Mouse (Mus musculus): ENCODE data around the gene Pom121.
A peak's percentile ranks its signal among the peaks of the same experiment; 100 is the strongest.

DNA sequence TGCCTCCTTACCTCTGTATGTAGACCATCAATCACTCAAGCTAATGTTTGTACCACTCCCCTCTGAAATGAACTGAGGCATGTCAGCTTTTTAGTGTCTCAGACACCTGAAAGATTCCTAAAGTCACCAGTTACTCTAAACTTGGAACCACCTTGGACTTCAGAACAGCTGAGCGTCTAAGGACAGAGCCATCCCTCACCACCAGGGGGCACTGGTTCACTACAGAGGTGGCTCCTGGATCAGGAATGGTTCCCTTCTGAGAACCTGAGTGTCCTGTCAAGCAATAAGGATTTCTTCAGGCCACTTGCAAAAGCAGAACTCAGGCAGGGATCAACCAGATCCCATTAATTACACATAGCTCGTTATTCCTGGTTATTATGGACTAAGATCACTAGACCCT is 5.9 kb upstream of the Pom121 start:
- TF ChIP-seq POLR2A (IDR thresholded peaks at IDR 0.05; ENCODE audit: low read depth, low read length), result no peak
- TF ChIP-seq CTCF (conservative IDR thresholded peaks at IDR 0.05; ENCODE audit: insufficient read depth, insufficient read length, low read depth, low read length), result peak; percentile 95

All from kidney, adult 2 months (tissue).